Mouse (Mus musculus): ENCODE measurements at regions not wholly inside any gene's neighbourhood (a gene's known extent, or its start where the extent isn't known, plus 50 kb on each side); places are given as distances from the start of the nearest gene placed in this dataset.

Small RNAs in the stretch of these regions (microRNA-seq; reads per million reads assigned to microRNA genes)
- 0 to 0.53 reads per million in 2 experiments for gene Gm27441 (ENCODE audit: borderline replicate concordance in 2 of 2)
